Mouse (Mus musculus) small intestine, adult 2 months (tissue): ENCODE measurements around the gene Klk1b8.

Experiments
- CTCF ChIP-seq: fragments of 200-500 bp; IDR thresholded peaks from 2 replicates; pipeline ENCODE4 v1.5.1; 2012; ENCODE audit warnings: low read depth, mild to moderate bottlenecking, control low read depth, inconsistent platforms, low read length, moderate library complexity, mixed read lengths; ENCODE audit not compliant: insufficient replicate concordance, insufficient read length; ENCODE audit errors: extremely low read depth
- POLR2A ChIP-seq: fragments of 200-500 bp; IDR thresholded peaks from 2 replicates; pipeline ENCODE4 v1.6.1; 2012; ENCODE audit warnings: low read depth, mild to moderate bottlenecking, control low read depth, inconsistent platforms, low read length, moderate library complexity

DNA sequence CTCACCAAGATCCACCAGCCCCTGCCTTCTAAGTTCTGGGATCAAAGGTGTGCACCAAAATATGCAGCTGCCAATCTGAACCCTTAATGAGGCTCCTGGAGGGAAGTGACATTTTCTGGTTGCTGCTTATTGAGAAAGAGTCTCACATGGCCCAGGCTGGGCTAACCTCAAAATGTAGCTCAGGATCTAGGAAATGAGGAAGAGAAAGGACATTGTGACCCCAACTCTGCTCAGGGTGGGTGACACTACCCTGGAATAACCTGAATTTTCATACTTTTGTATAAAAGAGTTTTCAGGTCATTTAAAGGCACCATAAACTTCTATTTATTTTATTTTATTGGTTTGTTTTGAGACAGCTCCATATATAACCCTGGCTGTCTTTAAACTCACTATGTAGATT, 35.2 kb downstream of the Klk1b8 start:
- no peak for TF ChIP-seq POLR2A
- TF ChIP-seq CTCF = no peak
